Mouse (Mus musculus) yolk sac, embryonic 10.5 days (tissue): ENCODE measurements around the gene Ifna4.
A peak's percentile ranks its signal among the peaks of the same experiment; 100 is the strongest.
"Not testable (repeated sequence)": the region's sequence is repeated elsewhere in the genome, so short reads cannot be mapped to it uniquely, and the experiment has no call there.

Experiments
- DNase-seq: peaks from one replicate; pipeline ENCODE4 v3.0.0-alpha.2; 2017; ENCODE audit warnings: low spot score

Ifna4 gene

GRCm38 (mm10) chr4:88841438-88841911 is at the start of gene Ifna4:
TSS of gene Ifna4 (plus strand) at chr4:88841861.
- DNase-seq, result no peak

- DNase-seq, result not testable (repeated sequence)
Measured at GRCm38 (mm10) chr4:88793936-88794675, 47.6 kb upstream of the Ifna4 start, which contains the start of gene Gm13275. TSS of gene Gm13275 (plus strand) at chr4:88794487.

- DNase-seq, result not testable (repeated sequence)
Measured at GRCm38 (mm10) chr4:88797097-88797496, 44.6 kb upstream of the Ifna4 start, which contains the start of gene Gm13279. TSS of gene Gm13279 (plus strand) at chr4:88797397.

- not testable (repeated sequence) for DNase-seq
Measured at GRCm38 (mm10) chr4:88799365-88799764, 42.3 kb upstream of the Ifna4 start, which contains the start of gene Gm13285. TSS of gene Gm13285 (plus strand) at chr4:88799665.

GRCm38 (mm10) chr4:88802954-88803353 is 38.7 kb upstream of the Ifna4 start, which contains the start of gene Gm13287:
TSS of gene Gm13287 (plus strand) at chr4:88803254.
- not testable (repeated sequence) for DNase-seq

- DNase-seq, result not testable (repeated sequence)
Measured at GRCm38 (mm10) chr4:88805231-88805630, 36.4 kb upstream of the Ifna4 start, which contains the start of gene Gm13288. TSS of gene Gm13288 (plus strand) at chr4:88805531.

GRCm38 (mm10) chr4:88805761-88806160 is 35.9 kb upstream of the Ifna4 start:
- not testable (repeated sequence) for DNase-seq

- DNase-seq, result no peak
Measured at GRCm38 (mm10) chr4:88815928-88816327, 25.7 kb upstream of the Ifna4 start, which contains the start of gene Ifna7. TSS of gene Ifna7 (plus strand) at chr4:88816228.

- DNase-seq, result no peak
Measured at GRCm38 (mm10) chr4:88819659-88820058, 22.0 kb upstream of the Ifna4 start, which contains the start of gene Ifna11. TSS of gene Ifna11 (plus strand) at chr4:88819959.

- no peak for DNase-seq
Measured at GRCm38 (mm10) chr4:88822995-88823394, 18.7 kb upstream of the Ifna4 start.

- not testable (repeated sequence) for DNase-seq
Measured at GRCm38 (mm10) chr4:88827116-88827515, 14.5 kb upstream of the Ifna4 start, which contains the start of gene Ifna6. TSS of gene Ifna6 (plus strand) at chr4:88827416.

GRCm38 (mm10) chr4:88830523-88830922 is 11.1 kb upstream of the Ifna4 start:
- no peak for DNase-seq

- DNase-seq, result not testable (repeated sequence)
Measured at GRCm38 (mm10) chr4:88835225-88835624, 6.4 kb upstream of the Ifna4 start, which contains the start of gene Ifna5. TSS of gene Ifna5 (plus strand) at chr4:88835525.

- DNase-seq, result no peak
Measured at GRCm38 (mm10) chr4:88838828-88839227, 2.8 kb upstream of the Ifna4 start.

GRCm38 (mm10) chr4:88840058-88840457 is 1.6 kb upstream of the Ifna4 start:
- DNase-seq, result no peak

GRCm38 (mm10) chr4:88845334-88845733 is 3.7 kb downstream of the Ifna4 start:
- DNase-seq, result no peak

- no peak for DNase-seq
Measured at GRCm38 (mm10) chr4:88849698-88850097, 8.0 kb downstream of the Ifna4 start, which contains the start of gene Ifna1. TSS of gene Ifna1 (plus strand) at chr4:88850087.

GRCm38 (mm10) chr4:88851026-88851763 is 9.5 kb downstream of the Ifna4 start:
- no peak for DNase-seq

- DNase-seq, result no peak
Measured at GRCm38 (mm10) chr4:88859214-88859613, 17.6 kb downstream of the Ifna4 start.

GRCm38 (mm10) chr4:88863309-88863708 is 21.6 kb downstream of the Ifna4 start:
- DNase-seq, result peak; percentile 50

- DNase-seq, result no peak
Measured at GRCm38 (mm10) chr4:88864599-88864998, 22.9 kb downstream of the Ifna4 start.

- DNase-seq, result no peak
Measured at GRCm38 (mm10) chr4:88865011-88865569, 23.4 kb downstream of the Ifna4 start.
